Mouse (Mus musculus): ENCODE results near the gene Rfx5. TPM values are rescaled to one million over a fixed set of nuclear protein-coding genes. Genes with fewer than 3 reads are reported as not detected.

Gene Rfx5
- polyA plus RNA-seq, 1 experiment from 2014 or later: 12.5 TPM

DNA sequence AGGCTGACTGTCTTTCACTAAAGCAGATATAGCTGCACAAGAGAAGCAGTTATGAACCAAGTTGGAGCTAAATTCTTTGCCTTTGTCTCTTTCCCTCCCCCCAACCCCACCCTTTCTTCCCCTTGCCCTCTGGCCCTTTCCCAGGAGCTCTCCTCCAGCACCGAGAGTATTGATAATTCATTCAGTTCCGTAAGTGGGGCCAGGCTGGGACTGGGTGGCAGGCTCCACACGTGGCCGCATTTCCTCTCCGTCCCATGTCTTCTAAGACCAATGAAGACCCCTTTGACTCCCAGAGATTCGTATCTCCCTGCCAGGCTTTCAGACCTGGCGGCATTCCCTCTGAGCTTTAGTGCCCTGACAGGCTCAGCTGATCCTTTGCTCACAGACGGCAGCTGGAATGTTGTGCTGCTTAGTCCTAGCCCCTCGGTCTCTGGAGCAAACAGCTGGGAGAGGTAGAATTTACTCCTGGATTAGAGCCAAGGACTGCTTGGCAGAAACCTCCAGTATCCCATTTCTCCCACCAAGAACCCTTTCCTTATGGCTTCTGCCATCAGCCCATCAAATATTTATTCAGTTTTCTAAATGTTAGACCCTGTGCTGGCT lies 35.4 kb downstream of the Rfx5 start:
- H3K36me3 ChIP-seq (ENCODE audit: control insufficient read depth, insufficient read depth, low read length): peaks cover 52% of the 10 kb centered on the region
- H3K9me3 ChIP-seq (ENCODE audit: control insufficient read depth, low read length): no peaks in the 10 kb centered on the region
- H3K27me3 ChIP-seq (replicated peaks; ENCODE audit: control insufficient read depth, insufficient read depth, low read length): no peaks in the 10 kb centered on the region
- WGBS: 12% methylated on average over 9 of the region's 9 CpGs
- peak; percentile 94 for DNase-seq (ENCODE audit: low spot score)
- no peak overlapping the region for H3K4me3 ChIP-seq (ENCODE audit: low read depth, low read length)
- peaks cover 21% of the 10 kb centered on the region for H3K4me1 ChIP-seq (ENCODE audit: control insufficient read depth, insufficient read depth, low read length)
- no peak overlapping the region for H3K9ac ChIP-seq (ENCODE audit: low read depth, low read length)
- H3K4me2 ChIP-seq (ENCODE audit: low read depth, low read length): peak overlapping the region; percentile 28; the same call in 1 of the 2 replicates
- peak overlapping the region; percentile 73 for H3K27ac ChIP-seq (replicated peaks; ENCODE audit: low read depth, low read length)
- ATAC-seq (ENCODE audit: low read depth): peak; percentile 89

DNA sequence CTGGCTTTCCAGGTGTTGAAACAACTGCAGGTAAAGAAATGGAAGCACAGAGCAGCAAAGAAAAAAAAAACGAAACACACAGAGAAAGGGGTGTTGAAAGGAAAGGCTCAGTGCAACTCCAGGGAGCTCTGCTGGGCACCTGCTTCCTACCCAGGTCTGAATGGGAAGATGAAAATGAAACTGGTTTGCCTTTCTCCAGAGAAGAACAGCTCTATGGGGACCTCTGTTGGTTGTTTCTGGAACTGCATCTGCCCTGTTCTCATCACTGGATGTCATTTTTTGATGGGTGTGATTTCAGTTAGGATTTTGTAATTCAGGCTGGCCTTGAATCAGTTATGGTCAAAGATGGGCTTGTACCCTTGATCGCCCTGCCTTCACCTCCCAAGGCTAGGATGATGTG lies 43.1 kb downstream of the Rfx5 start:
- no peak overlapping the region for H3K9ac ChIP-seq (ENCODE audit: low read depth, low read length)
- WGBS: 37% methylated on average over 2 of the region's 2 CpGs
- H3K4me3 ChIP-seq (ENCODE audit: low read depth, low read length): no peak overlapping the region
- H3K9me3 ChIP-seq (ENCODE audit: control insufficient read depth, low read length): no peaks in the 10 kb centered on the region
- H3K4me1 ChIP-seq (ENCODE audit: control insufficient read depth, insufficient read depth, low read length): no peaks in the 10 kb centered on the region
- no peak overlapping the region for H3K27ac ChIP-seq (replicated peaks; ENCODE audit: low read depth, low read length)
- ATAC-seq (ENCODE audit: low read depth) (no peak), DNase-seq (ENCODE audit: low spot score) (peak; percentile 63)
- H3K36me3 ChIP-seq (ENCODE audit: control insufficient read depth, insufficient read depth, low read length): peaks cover 99% of the 10 kb centered on the region
- H3K27me3 ChIP-seq (replicated peaks; ENCODE audit: control insufficient read depth, insufficient read depth, low read length): no peaks in the 10 kb centered on the region
- no peak overlapping the region for H3K4me2 ChIP-seq (ENCODE audit: low read depth, low read length)

DNA sequence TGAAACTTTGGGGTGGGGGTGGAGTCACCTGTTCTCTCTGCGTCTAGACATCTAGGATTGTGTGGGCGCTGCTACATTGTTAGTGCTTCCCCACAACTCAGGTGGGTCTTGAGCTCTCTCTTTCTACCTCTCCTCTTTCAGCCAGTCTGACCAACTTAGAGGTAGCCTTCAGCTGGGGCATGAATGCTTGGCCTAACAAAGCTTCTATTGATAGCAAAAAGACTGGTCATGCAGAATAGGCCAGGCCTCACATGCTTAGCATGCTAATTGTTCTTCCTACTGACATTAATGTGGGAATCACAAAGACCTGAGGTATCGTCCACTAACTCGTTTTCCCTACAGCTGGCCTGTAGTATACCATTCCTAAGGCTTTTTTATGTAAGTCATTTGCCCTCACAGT lies 48.7 kb downstream of the Rfx5 start:
- ATAC-seq (ENCODE audit: low read depth): no peak
- H3K9ac ChIP-seq (ENCODE audit: low read depth, low read length): no peak overlapping the region
- no peaks in the 10 kb centered on the region for H3K9me3 ChIP-seq (ENCODE audit: control insufficient read depth, low read length)
- no peak for DNase-seq (ENCODE audit: low spot score)
- no peak overlapping the region for H3K4me2 ChIP-seq (ENCODE audit: low read depth, low read length)
- no peaks in the 10 kb centered on the region for H3K27me3 ChIP-seq (replicated peaks; ENCODE audit: control insufficient read depth, insufficient read depth, low read length)
- no peak overlapping the region for H3K27ac ChIP-seq (replicated peaks; ENCODE audit: low read depth, low read length)
- peaks cover 96% of the 10 kb centered on the region for H3K36me3 ChIP-seq (ENCODE audit: control insufficient read depth, insufficient read depth, low read length)
- no peaks in the 10 kb centered on the region for H3K4me1 ChIP-seq (ENCODE audit: control insufficient read depth, insufficient read depth, low read length)
- no peak overlapping the region for H3K4me3 ChIP-seq (ENCODE audit: low read depth, low read length)
- 84% methylated on average over 4 of the region's 4 CpGs for WGBS

DNA sequence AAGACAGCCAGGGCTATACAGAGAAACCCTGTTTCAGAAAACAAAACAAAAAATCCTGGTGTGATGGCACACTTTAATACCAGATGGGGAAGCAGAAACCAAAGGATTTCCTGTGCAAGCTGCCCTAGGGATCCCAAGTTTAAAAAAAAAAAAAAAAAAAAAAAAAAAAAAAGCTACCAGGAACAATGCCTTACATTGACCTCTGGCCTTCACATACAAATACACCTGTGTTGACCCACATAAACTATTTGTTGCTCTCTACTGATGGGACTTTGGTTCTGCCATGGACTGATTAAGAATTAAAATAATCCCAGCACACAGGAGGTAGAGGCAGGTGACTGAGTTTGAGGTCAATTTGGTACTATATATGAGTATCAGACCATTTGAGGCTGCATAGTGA lies 49.4 kb downstream of the Rfx5 start:
- Histone ChIP-seq H3K4me3 (ENCODE audit: low read depth, low read length) (no peak overlapping the region), H3K9ac (ENCODE audit: low read depth, low read length) (no peak overlapping the region), H3K27me3 (replicated peaks; ENCODE audit: control insufficient read depth, insufficient read depth, low read length) (no peaks in the 10 kb centered on the region), H3K9me3 (ENCODE audit: control insufficient read depth, low read length) (no peaks in the 10 kb centered on the region), H3K4me1 (ENCODE audit: control insufficient read depth, insufficient read depth, low read length) (no peaks in the 10 kb centered on the region), H3K27ac (replicated peaks; ENCODE audit: low read depth, low read length) (no peak overlapping the region), H3K4me2 (ENCODE audit: low read depth, low read length) (no peak overlapping the region), H3K36me3 (ENCODE audit: control insufficient read depth, insufficient read depth, low read length) (peaks cover 96% of the 10 kb centered on the region)
- ATAC-seq (ENCODE audit: low read depth) (no peak), DNase-seq (ENCODE audit: low spot score) (no peak)

DNA sequence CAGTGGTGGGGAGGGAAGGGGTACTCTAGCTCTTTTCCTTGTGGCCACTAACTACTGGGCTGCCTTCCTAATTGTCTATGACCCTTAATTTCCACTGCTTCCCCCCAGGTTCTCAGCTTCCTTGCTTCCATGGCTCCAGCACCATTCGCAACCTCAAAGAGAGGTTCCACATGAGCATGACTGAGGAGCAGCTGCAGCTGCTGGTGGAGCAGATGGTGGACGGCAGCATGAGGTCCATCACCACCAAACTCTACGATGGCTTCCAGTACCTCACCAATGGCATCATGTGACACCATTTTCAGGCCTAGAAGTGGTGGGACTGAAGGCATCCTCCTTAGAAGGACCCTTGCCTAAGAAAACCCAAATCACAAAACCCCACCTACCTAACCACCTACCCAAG lies 51.8 kb downstream of the Rfx5 start:
- WGBS: 91% methylated on average over 3 of the region's 3 CpGs
- Histone ChIP-seq H3K4me1 (ENCODE audit: control insufficient read depth, insufficient read depth, low read length) (no peaks in the 10 kb centered on the region), H3K27me3 (replicated peaks; ENCODE audit: control insufficient read depth, insufficient read depth, low read length) (no peaks in the 10 kb centered on the region), H3K4me3 (ENCODE audit: low read depth, low read length) (no peak overlapping the region), H3K36me3 (ENCODE audit: control insufficient read depth, insufficient read depth, low read length) (peaks cover 96% of the 10 kb centered on the region), H3K27ac (replicated peaks; ENCODE audit: low read depth, low read length) (no peak overlapping the region), H3K4me2 (ENCODE audit: low read depth, low read length) (no peak overlapping the region), H3K9me3 (ENCODE audit: control insufficient read depth, low read length) (no peaks in the 10 kb centered on the region), H3K9ac (ENCODE audit: low read depth, low read length) (no peak overlapping the region)
- DNase-seq (ENCODE audit: low spot score): no peak
- no peak for ATAC-seq (ENCODE audit: low read depth)

DNA sequence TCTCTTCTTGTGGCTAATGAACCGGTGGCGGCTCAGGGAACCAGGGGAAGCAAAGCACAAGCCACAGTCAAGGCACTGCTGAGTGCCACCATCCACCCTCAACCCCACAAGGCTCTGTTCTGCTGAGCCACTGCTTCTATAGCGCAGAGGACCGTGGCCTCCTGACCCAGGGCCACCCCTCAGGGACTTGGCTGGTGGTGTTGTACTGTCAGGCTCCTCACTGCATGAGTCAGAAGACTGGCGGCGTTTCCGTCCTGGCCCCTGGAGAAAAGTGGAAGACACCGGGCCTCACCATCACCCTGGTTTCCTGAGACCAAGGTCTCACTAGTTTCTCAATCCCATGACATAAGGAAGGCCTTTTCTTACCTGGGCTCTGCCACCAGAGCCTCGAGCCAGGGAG lies 53.8 kb downstream of the Rfx5 start:
- no peak overlapping the region for H3K4me2 ChIP-seq (ENCODE audit: low read depth, low read length)
- no peak overlapping the region for H3K4me3 ChIP-seq (ENCODE audit: low read depth, low read length)
- H3K27me3 ChIP-seq (replicated peaks; ENCODE audit: control insufficient read depth, insufficient read depth, low read length): no peaks in the 10 kb centered on the region
- H3K27ac ChIP-seq (replicated peaks; ENCODE audit: low read depth, low read length): no peak overlapping the region
- WGBS: 84% methylated on average over 9 of the region's 9 CpGs
- H3K4me1 ChIP-seq (ENCODE audit: control insufficient read depth, insufficient read depth, low read length): no peaks in the 10 kb centered on the region
- H3K36me3 ChIP-seq (ENCODE audit: control insufficient read depth, insufficient read depth, low read length): peaks cover 93% of the 10 kb centered on the region
- DNase-seq (ENCODE audit: low spot score) (no peak), ATAC-seq (ENCODE audit: low read depth) (no peak)
- H3K9ac ChIP-seq (ENCODE audit: low read depth, low read length): no peak overlapping the region
- H3K9me3 ChIP-seq (ENCODE audit: control insufficient read depth, low read length): no peaks in the 10 kb centered on the region

DNA sequence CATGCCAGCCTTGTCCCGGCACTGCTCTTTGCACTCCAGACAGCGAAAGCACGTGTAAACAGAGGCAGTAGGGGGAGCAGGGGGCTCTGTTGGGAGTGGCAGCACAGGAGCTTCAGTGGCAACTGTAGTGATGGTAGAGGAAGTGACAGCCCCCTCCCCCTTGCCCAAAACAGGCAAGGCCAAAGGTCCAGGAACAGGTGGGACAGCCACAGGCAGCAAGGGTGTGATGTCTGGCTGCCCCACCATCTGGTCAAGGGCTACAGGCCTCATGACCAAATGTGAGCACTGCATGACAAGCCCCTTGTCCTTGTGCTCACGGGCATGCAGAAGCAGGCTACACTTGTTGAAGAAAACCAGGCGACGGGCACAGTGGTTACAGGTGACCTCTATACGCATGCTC lies 56.5 kb downstream of the Rfx5 start:
- H3K9me3 ChIP-seq (ENCODE audit: control insufficient read depth, low read length): no peaks in the 10 kb centered on the region
- no peak overlapping the region for H3K27ac ChIP-seq (replicated peaks; ENCODE audit: low read depth, low read length)
- peaks cover 10% of the 10 kb centered on the region for H3K4me1 ChIP-seq (ENCODE audit: control insufficient read depth, insufficient read depth, low read length)
- DNase-seq (ENCODE audit: low spot score) (no peak), ATAC-seq (ENCODE audit: low read depth) (no peak)
- H3K4me3 ChIP-seq (ENCODE audit: low read depth, low read length): no peak overlapping the region
- peaks cover 68% of the 10 kb centered on the region for H3K36me3 ChIP-seq (ENCODE audit: control insufficient read depth, insufficient read depth, low read length)
- H3K27me3 ChIP-seq (replicated peaks; ENCODE audit: control insufficient read depth, insufficient read depth, low read length): no peaks in the 10 kb centered on the region
- 90% methylated on average over 7 of the region's 7 CpGs for WGBS
- H3K4me2 ChIP-seq (ENCODE audit: low read depth, low read length): no peak overlapping the region
- H3K9ac ChIP-seq (ENCODE audit: low read depth, low read length): no peak overlapping the region

Small RNAs within 50 kb of the gene (microRNA-seq; reads per million reads assigned to microRNA genes)
- 1.2 reads per million for gene Mir7013 (ENCODE audit: borderline number of aligned reads)

Other genes starting within 250 kb of the Rfx5 start
- 4.0 and 5.8 TPM in 2 replicates for gene Cgn, start 167.6 kb upstream of the Rfx5 start, polyA plus RNA-seq (2014; fragmentation: Nextera tagmentation; extraction: Ambion mirVana)
- 15.1 and 17.9 TPM in 2 replicates for gene Pogz, start 116.5 kb upstream of the Rfx5 start, polyA plus RNA-seq (2014; fragmentation: Nextera tagmentation; extraction: Ambion mirVana)
- gene Psmb4, start 67.1 kb upstream of the Rfx5 start, polyA plus RNA-seq (2014; fragmentation: Nextera tagmentation; extraction: Ambion mirVana): 351 and 365 TPM in 2 replicates
- 38.7 and 41.0 TPM in 2 replicates for gene Selenbp1, start 21.0 kb upstream of the Rfx5 start, polyA plus RNA-seq (2014; fragmentation: Nextera tagmentation; extraction: Ambion mirVana)
- 26.5 and 28.2 TPM in 2 replicates for gene Pi4kb, start 20.7 kb downstream of the Rfx5 start, polyA plus RNA-seq (2014; fragmentation: Nextera tagmentation; extraction: Ambion mirVana)
- 17.3 and 22.0 TPM in 2 replicates for gene Zfp687, start 61.4 kb downstream of the Rfx5 start, polyA plus RNA-seq (2014; fragmentation: Nextera tagmentation; extraction: Ambion mirVana)
- gene Psmd4, start 88.5 kb downstream of the Rfx5 start, polyA plus RNA-seq (2014; fragmentation: Nextera tagmentation; extraction: Ambion mirVana): 234 and 252 TPM in 2 replicates
- gene Pip5k1a, start 152.9 kb downstream of the Rfx5 start, polyA plus RNA-seq (2014; fragmentation: Nextera tagmentation; extraction: Ambion mirVana): 13.7 and 14.9 TPM in 2 replicates
- 107 and 118 TPM in 2 replicates for gene Vps72, start 156.9 kb downstream of the Rfx5 start, polyA plus RNA-seq (2014; fragmentation: Nextera tagmentation; extraction: Ambion mirVana)
- 6.4 and 9.7 TPM in 2 replicates for gene Tmod4, start 170.4 kb downstream of the Rfx5 start, polyA plus RNA-seq (2014; fragmentation: Nextera tagmentation; extraction: Ambion mirVana)
- gene Scnm1, start 179.9 kb downstream of the Rfx5 start, polyA plus RNA-seq (2014; fragmentation: Nextera tagmentation; extraction: Ambion mirVana): 58.3 and 62.2 TPM in 2 replicates
- gene Lysmd1, start 180.0 kb downstream of the Rfx5 start, polyA plus RNA-seq (2014; fragmentation: Nextera tagmentation; extraction: Ambion mirVana): 12.0 and 13.2 TPM in 2 replicates
- gene Tnfaip8l2, start 188.3 kb downstream of the Rfx5 start, polyA plus RNA-seq (2014; fragmentation: Nextera tagmentation; extraction: Ambion mirVana): 5.8 and 6.4 TPM in 2 replicates
- 14.4 and 16.6 TPM in 2 replicates for gene Sema6c, start 206.4 kb downstream of the Rfx5 start, polyA plus RNA-seq (2014; fragmentation: Nextera tagmentation; extraction: Ambion mirVana)